Mouse (Mus musculus) T-helper 1 cell (primary cell): Measurements from ENCODE around the gene Zfp524.

Source experiments
- in situ Hi-C: fragments of 300-600 bp; cut with MboI, MseI; formaldehyde crosslinking; loops from one replicate; pipeline ENCODE4 v1.15.1; 2025; ENCODE audit warnings: high pct_unique_total_duplicates

Gene Zfp524

GRCm38 (mm10) chr7:5047313-5047712 is 33.1 kb downstream of the Zfp524 start:
- in situ Hi-C loops: no loop called here

GRCm38 (mm10) chr7:5051193-5052192 is 37.3 kb downstream of the Zfp524 start, which contains the start of gene Zfp580:
Gene Zfp580, plus strand, starts transcription at chr7:5051538.
- in situ Hi-C loops: loop anchor here (5.0 to 25.0 kb wide), 3 partner anchors 109 to 1414 kb away; partner anchors contain the start of genes Cnot3, Prpf31, Tfpt and Ube2s

- in situ Hi-C loops: loop anchor here (5.0 to 25.0 kb wide), 3 partner anchors 110 to 1415 kb away; partner anchors contain the start of genes Cnot3, Prpf31, Tfpt and Ube2s
Observed at GRCm38 (mm10) chr7:5052438-5052837, 38.2 kb downstream of the Zfp524 start.

DNA sequence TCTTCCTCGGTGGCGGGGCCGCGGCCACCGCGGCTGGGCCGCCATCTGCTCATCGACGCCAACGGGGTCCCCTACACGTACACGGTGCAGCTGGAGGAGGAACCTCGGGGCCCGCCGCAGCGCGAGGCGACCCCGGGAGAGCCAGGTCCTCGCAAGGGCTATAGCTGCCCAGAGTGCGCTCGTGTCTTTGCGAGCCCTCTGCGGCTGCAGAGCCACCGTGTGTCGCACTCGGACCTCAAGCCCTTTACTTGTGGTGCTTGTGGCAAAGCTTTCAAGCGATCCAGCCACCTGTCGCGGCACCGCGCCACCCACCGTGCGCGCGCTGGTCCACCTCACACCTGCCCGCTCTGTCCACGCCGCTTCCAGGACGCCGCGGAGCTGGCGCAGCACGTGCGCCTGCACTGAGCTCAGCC is 38.7 kb downstream of the Zfp524 start:
- in situ Hi-C loops: loop anchor here (5.0 to 25.0 kb wide), 3 partner anchors 111 to 1416 kb away; partner anchors contain the start of genes Cnot3, Prpf31, Tfpt and Ube2s

DNA sequence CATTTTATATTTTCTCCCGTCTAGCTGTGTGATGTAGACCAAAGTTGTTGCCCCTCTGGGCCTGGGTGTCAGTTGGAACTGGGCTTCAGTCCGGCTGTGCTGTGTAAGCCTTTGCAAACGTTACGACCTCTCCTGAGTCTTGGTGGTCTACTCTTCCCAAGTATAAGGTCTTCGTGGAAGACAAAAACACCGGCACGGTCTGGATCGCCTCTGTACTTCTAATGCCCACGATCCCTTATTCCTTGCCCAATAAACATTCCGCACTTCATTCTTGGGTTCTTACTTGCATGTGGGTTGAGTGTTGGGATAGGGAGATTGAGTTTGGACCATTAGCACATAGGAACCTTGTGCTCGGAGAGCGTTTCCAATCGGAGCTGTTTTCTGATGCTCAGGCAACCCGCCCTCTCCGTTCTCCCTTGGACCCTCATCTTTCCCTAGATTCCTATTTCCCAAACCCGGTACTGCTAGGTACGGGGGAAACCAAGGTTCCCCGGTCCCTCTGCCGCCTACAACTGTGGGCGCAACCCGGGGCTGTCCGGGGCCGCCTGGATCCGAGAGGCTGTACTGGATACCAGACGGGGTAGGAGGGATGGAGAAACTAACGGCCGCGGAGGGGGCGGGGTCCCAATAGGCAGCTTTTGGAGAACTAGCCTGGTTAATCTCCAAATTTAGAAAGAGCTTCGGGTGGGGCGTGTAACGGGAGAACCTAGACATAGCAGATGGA is 39.4 kb downstream of the Zfp524 start:
- in situ Hi-C loops: loop anchor here (5.0 to 25.0 kb wide), 3 partner anchors 111 to 1416 kb away; partner anchors contain the start of genes Cnot3, Prpf31, Tfpt and Ube2s

DNA sequence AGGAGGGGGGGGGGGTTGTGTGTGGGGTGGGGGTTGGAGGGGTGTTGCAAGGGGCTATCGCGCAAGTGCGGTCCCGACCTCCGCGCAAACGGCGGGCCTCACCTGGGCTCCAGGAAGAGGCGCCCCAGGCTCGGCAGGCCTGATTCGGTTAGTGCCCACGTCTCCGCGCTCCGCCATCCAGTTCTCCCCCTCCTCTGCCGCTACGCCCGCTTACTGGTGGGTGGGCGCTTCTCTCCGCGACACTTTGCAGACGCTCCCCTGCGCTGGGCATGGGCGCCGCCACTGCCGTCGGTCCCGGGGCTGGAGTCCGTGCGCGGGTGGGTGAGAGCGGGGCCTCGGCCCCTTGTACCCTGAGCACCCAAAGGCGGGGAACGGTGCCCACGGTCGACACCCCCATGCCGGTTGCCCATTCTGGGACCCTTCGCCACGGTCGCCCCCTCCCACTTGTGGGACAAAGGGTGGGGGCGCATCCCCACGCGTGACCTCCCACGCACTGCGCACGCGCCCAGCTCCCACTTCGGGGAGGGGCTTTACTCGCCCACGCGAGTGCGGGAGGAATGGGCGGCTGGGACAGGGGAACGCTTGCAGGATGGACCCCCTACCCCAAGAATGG is 42.5 kb downstream of the Zfp524 start:
- in situ Hi-C loops: loop anchor here (10.0 to 25.0 kb wide), 2 partner anchors 242 to 1419 kb away; partner anchors contain the start of genes Cnot3, Prpf31, Tfpt and Ube2s

GRCm38 (mm10) chr7:5057381-5057780 is 43.2 kb downstream of the Zfp524 start:
- in situ Hi-C loops: loop anchor here (10.0 to 25.0 kb wide), 2 partner anchors 243 to 1420 kb away; partner anchors contain the start of genes Cnot3, Prpf31, Tfpt and Ube2s

GRCm38 (mm10) chr7:5057804-5058203 is 43.6 kb downstream of the Zfp524 start:
- in situ Hi-C loops: loop anchor here (10.0 to 25.0 kb wide), 2 partner anchors 243 to 1421 kb away; partner anchors contain the start of genes Cnot3, Prpf31, Tfpt and Ube2s

- in situ Hi-C loops: loop anchor here (10.0 to 25.0 kb wide), 2 partner anchors 244 to 1421 kb away; partner anchors contain the start of genes Cnot3, Prpf31, Tfpt and Ube2s
Observed at GRCm38 (mm10) chr7:5058631-5059030, 44.4 kb downstream of the Zfp524 start.

- in situ Hi-C loops: loop anchor here (10.0 to 25.0 kb wide), 2 partner anchors 245 to 1422 kb away; partner anchors contain the start of genes Cnot3, Prpf31, Tfpt and Ube2s
Observed at GRCm38 (mm10) chr7:5059421-5059820, 45.2 kb downstream of the Zfp524 start.

GRCm38 (mm10) chr7:5060239-5060731 is 46.1 kb downstream of the Zfp524 start:
- in situ Hi-C loops: loop anchor here (10.0 to 25.0 kb wide), 2 partner anchors 915 to 1423 kb away; partner anchors contain the start of genes Cnot3, Prpf31 and Tfpt

GRCm38 (mm10) chr7:5060944-5061773 is 46.9 kb downstream of the Zfp524 start:
- in situ Hi-C loops: loop anchor here (10.0 to 25.0 kb wide), 2 partner anchors 916 to 1424 kb away; partner anchors contain the start of genes Cnot3, Prpf31 and Tfpt

- in situ Hi-C loops: loop anchor here (10.0 to 25.0 kb wide), 2 partner anchors 917 to 1425 kb away; partner anchors contain the start of genes Cnot3, Prpf31 and Tfpt
Observed at GRCm38 (mm10) chr7:5061774-5062359, 47.7 kb downstream of the Zfp524 start, which contains the start of gene U2af2. Gene U2af2, plus strand, starts transcription at chr7:5062143.

- in situ Hi-C loops: loop anchor here (10.0 to 25.0 kb wide), 2 partner anchors 918 to 1425 kb away; partner anchors contain the start of genes Cnot3, Prpf31 and Tfpt
Observed at GRCm38 (mm10) chr7:5062360-5063001, 48.3 kb downstream of the Zfp524 start.

DNA sequence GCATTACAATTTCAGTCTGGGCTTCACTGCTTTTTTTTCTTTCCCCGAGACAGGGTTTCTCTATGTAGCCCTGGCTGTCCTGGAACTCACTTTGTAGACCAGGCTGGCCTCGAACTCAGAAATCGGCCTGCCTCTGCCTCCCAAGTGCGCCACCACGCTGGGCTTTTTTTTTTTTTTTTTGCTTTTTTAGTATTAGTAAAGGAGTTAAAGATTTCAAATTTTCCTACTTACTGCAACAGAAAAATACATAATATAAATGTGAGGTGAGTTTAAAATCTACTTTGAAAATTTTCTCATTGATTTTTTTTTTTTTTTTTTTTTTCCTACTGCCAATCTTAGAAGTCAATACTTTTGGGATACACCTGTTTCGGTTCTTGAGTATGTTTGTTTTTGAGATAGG is 50.7 kb downstream of the Zfp524 start:
- in situ Hi-C loops: loop anchor here (10.0 to 25.0 kb wide), 2 partner anchors 920 to 1428 kb away; partner anchors contain the start of genes Cnot3, Prpf31 and Tfpt
